Mouse (Mus musculus) right cerebral cortex, postnatal 25 days (tissue): ENCODE measurements around the gene St3gal3.

ENCODE experiments used
- DNase-seq: peaks from one replicate; pipeline ENCODE4 v3.0.0; 2022

The St3gal3 gene

GRCm38 (mm10) chr4:117918261-117918660 lies 216.5 kb downstream of the St3gal3 start:
- no peak for DNase-seq

GRCm38 (mm10) chr4:117917847-117918246 lies 216.9 kb downstream of the St3gal3 start:
- no peak for DNase-seq

- DNase-seq = no peak
Measured at GRCm38 (mm10) chr4:117917402-117917801, 217.3 kb downstream of the St3gal3 start.

- no peak for DNase-seq
Measured at GRCm38 (mm10) chr4:117916386-117916785, 218.3 kb downstream of the St3gal3 start.

GRCm38 (mm10) chr4:117915489-117916105 lies 219.1 kb downstream of the St3gal3 start:
- DNase-seq = no peak

- peak; percentile 94 for DNase-seq
Measured at GRCm38 (mm10) chr4:117914591-117915442, 219.9 kb downstream of the St3gal3 start, which contains the start of gene Ipo13. TSS of gene Ipo13 (minus strand) at chr4:117914999.

- no peak for DNase-seq
Measured at GRCm38 (mm10) chr4:117914031-117914430, 220.7 kb downstream of the St3gal3 start.

GRCm38 (mm10) chr4:117913421-117913820 lies 221.3 kb downstream of the St3gal3 start:
- no peak for DNase-seq

- no peak for DNase-seq
Measured at GRCm38 (mm10) chr4:117912685-117913273, 221.9 kb downstream of the St3gal3 start.

- no peak for DNase-seq
Measured at GRCm38 (mm10) chr4:117912131-117912561, 222.6 kb downstream of the St3gal3 start.

GRCm38 (mm10) chr4:117908834-117909453 lies 225.8 kb downstream of the St3gal3 start:
- no peak for DNase-seq

- no peak for DNase-seq
Measured at GRCm38 (mm10) chr4:117906196-117906595, 228.5 kb downstream of the St3gal3 start.

GRCm38 (mm10) chr4:117904761-117905160 lies 230.0 kb downstream of the St3gal3 start:
- no peak for DNase-seq

GRCm38 (mm10) chr4:117904094-117904493 lies 230.6 kb downstream of the St3gal3 start:
- DNase-seq = peak; percentile 55

- no peak for DNase-seq
Measured at GRCm38 (mm10) chr4:117898111-117898510, 236.6 kb downstream of the St3gal3 start.

- no peak for DNase-seq
Measured at GRCm38 (mm10) chr4:117896031-117896430, 238.7 kb downstream of the St3gal3 start.

GRCm38 (mm10) chr4:117895339-117895738 lies 239.4 kb downstream of the St3gal3 start:
- DNase-seq = no peak

GRCm38 (mm10) chr4:117894601-117895000 lies 240.1 kb downstream of the St3gal3 start:
- DNase-seq = no peak

- DNase-seq = no peak
Measured at GRCm38 (mm10) chr4:117893376-117893775, 241.3 kb downstream of the St3gal3 start.

GRCm38 (mm10) chr4:117891738-117892161 lies 243.0 kb downstream of the St3gal3 start, which contains the start of gene Dph2:
TSS of gene Dph2 (minus strand) at chr4:117892032.
- peak; percentile 83 for DNase-seq

- no peak for DNase-seq
Measured at GRCm38 (mm10) chr4:117890750-117891149, 244.0 kb downstream of the St3gal3 start.

GRCm38 (mm10) chr4:117890031-117890430 lies 244.7 kb downstream of the St3gal3 start:
- DNase-seq = no peak

GRCm38 (mm10) chr4:117889471-117889870 lies 245.2 kb downstream of the St3gal3 start:
- DNase-seq = no peak
